Mouse (Mus musculus): ENCODE data around the gene Pik3r4. TPM values are rescaled to one million over a fixed set of nuclear protein-coding genes. Genes with fewer than 3 reads are reported as not detected.

Gene Pik3r4
- 27.4 TPM for polyA plus RNA-seq (2017; shearing (Covaris generic))

GRCm38 (mm10) chr9:105642460-105643371, at the start of gene Pik3r4:
Gene Pik3r4 (plus strand): TSS chr9:105642978.

Other genes starting within 250 kb of the Pik3r4 start
- 25.8 TPM for gene Aste1, start 247.6 kb upstream of the Pik3r4 start, polyA plus RNA-seq (2017; shearing (Covaris generic))
- not detected for gene Nek11, start 247.5 kb upstream of the Pik3r4 start, polyA plus RNA-seq (2017; shearing (Covaris generic))
- 78.5 TPM for gene Atp2c1, start 115.7 kb upstream of the Pik3r4 start, polyA plus RNA-seq (2017; shearing (Covaris generic))
- gene Col6a6, start 185.2 kb downstream of the Pik3r4 start, polyA plus RNA-seq (2017; shearing (Covaris generic)) = 0.04 TPM